Mouse (Mus musculus) myocyte (in vitro differentiated cells): ENCODE results near the gene Syndig1.

Source experiments
- CEBPB ChIP-seq: IDR thresholded peaks from 2 replicates; pipeline ENCODE4 v1.6.1; 2011; ENCODE audit warnings: mild to moderate bottlenecking, moderate library complexity; ENCODE audit not compliant: poor library complexity, insufficient read depth, severe bottlenecking
- E2F4 ChIP-seq: IDR thresholded peaks from one replicate; pipeline ENCODE4 v1.6.1; 2011; ENCODE audit warnings: mild to moderate bottlenecking, control low read depth, moderate library complexity; ENCODE audit not compliant: insufficient read depth
- MAX ChIP-seq: IDR thresholded peaks from one replicate; pipeline ENCODE4 v1.6.1; 2011; ENCODE audit warnings: low read depth, mild to moderate bottlenecking, control low read depth
- MYOD1 ChIP-seq, 3 experiments: IDR thresholded peaks; one replicate each; pipeline ENCODE4 v1.6.1; 2011; ENCODE audit warnings: control low read depth in 2 of 3, low read depth in 2 of 3, mild to moderate bottlenecking in 2 of 3, moderate library complexity in 1 of 3; ENCODE audit not compliant: insufficient read length in 2 of 3, control insufficient read depth in 1 of 3
- MYOG ChIP-seq, 3 experiments: IDR thresholded peaks; one replicate each; pipeline ENCODE4 v1.6.1; 2011; ENCODE audit warnings: control low read depth in 2 of 3, low read depth in 2 of 3, mild to moderate bottlenecking in 2 of 3; ENCODE audit not compliant: insufficient read length in 2 of 3, control insufficient read depth in 1 of 3, insufficient read depth in 1 of 3
- POLR2A ChIP-seq: IDR thresholded peaks from one replicate; pipeline ENCODE4 v1.6.1; 2011; ENCODE audit warnings: low read depth, mild to moderate bottlenecking, control low read depth, moderate library complexity; ENCODE audit not compliant: insufficient read length
- POLR2AphosphoS2 ChIP-seq: IDR thresholded peaks from one replicate; pipeline ENCODE4 v1.6.1; 2011; ENCODE audit warnings: low read depth, control low read depth; ENCODE audit not compliant: insufficient read length
- SRF ChIP-seq: IDR thresholded peaks from one replicate; pipeline ENCODE4 v1.6.1; 2011; ENCODE audit warnings: low read depth; ENCODE audit not compliant: control insufficient read depth, insufficient read length
- TCF12 ChIP-seq: IDR thresholded peaks from one replicate; pipeline ENCODE4 v1.6.1; 2011; ENCODE audit warnings: mild to moderate bottlenecking, control low read depth; ENCODE audit not compliant: poor library complexity, insufficient read depth, severe bottlenecking
- TCF3 ChIP-seq: IDR thresholded peaks from one replicate; pipeline ENCODE4 v1.6.1; 2011; ENCODE audit warnings: low read depth, control low read depth; ENCODE audit not compliant: insufficient read length
- USF1 ChIP-seq: IDR thresholded peaks from one replicate; pipeline ENCODE4 v1.6.1; 2011; ENCODE audit warnings: low read depth, mild to moderate bottlenecking, control low read depth, moderate library complexity

GRCm38 (mm10) chr2:149971014-149971413 lies 142.0 kb downstream of the Syndig1 start:
- no peak for TF ChIP-seq POLR2A
- no peak for TF ChIP-seq POLR2AphosphoS2
- TF ChIP-seq TCF12: no peak
- TF ChIP-seq USF1: no peak
- no peak for TF ChIP-seq MAX
- no peak for TF ChIP-seq E2F4
- no peak for TF ChIP-seq SRF
- TF ChIP-seq MYOD1 (IDR thresholded peaks at IDR 0.05; ENCODE audit: control insufficient read depth in 1 of 3, insufficient read length in 2 of 3, low read depth in 2 of 3): no peak
- TF ChIP-seq MYOG (IDR thresholded peaks at IDR 0.05; ENCODE audit: control insufficient read depth in 1 of 3, insufficient read depth in 1 of 3, insufficient read length in 2 of 3, low read depth in 2 of 3): no peak
- no peak for TF ChIP-seq TCF3
- no peak for TF ChIP-seq CEBPB
